Mouse (Mus musculus): ENCODE data around the gene Gtse1. TPM values are rescaled to one million over a fixed set of nuclear protein-coding genes. Genes with fewer than 3 reads are reported as not detected.

Gtse1 gene
- total RNA-seq, 2 experiments from 2014 or later = 0.42 to 0.54 TPM

DNA sequence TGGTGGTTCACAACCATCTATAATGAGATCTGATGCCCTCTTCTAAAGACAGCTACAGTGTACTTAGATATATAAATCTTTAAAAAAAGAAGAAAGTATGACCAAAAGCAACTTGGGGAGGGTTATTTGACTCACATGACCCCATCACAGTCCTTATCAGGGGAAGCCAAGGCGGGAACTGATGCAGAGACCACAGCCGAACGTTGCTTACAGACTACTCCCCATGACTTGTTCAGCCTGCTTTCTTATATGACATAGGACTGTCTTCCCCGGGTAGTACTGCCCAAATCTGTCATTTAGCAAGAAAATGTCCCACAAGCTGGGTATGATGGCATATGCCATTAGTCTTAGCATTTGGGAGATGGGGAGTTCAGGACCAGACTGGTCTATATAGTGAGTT, 29.7 kb downstream of the Gtse1 start:
- H3K27ac ChIP-seq = no peak overlapping the region
- no peak overlapping the region for H3K4me3 ChIP-seq
- DNase-seq (ENCODE audit: low spot score in 2 of 2) = no peak
- TF ChIP-seq CTCF (conservative IDR thresholded peaks at IDR 0.05) = no peak

DNA sequence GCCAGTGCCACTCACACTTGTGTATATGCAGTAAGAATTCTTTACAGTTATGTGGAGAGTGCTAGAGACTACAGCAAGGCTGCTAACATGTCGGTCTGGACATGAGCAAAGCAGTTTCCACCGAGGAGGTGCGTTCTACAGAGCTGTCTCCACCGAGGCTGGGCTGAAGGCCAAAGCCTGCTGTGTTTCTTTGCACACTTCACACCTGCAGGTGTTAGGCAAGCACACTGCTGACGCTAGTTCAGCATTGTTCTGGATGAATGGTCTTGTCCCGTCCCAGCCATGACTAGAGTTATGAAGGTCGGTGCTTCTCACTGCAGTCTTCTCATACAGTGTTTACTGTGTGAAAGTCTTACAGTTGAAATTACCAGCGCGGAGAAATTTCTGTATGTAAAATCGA, 32.4 kb downstream of the Gtse1 start:
- TF ChIP-seq CTCF (conservative IDR thresholded peaks at IDR 0.05) = no peak
- Histone ChIP-seq H3K27ac (no peak overlapping the region), H3K4me3 (no peak overlapping the region)

DNA sequence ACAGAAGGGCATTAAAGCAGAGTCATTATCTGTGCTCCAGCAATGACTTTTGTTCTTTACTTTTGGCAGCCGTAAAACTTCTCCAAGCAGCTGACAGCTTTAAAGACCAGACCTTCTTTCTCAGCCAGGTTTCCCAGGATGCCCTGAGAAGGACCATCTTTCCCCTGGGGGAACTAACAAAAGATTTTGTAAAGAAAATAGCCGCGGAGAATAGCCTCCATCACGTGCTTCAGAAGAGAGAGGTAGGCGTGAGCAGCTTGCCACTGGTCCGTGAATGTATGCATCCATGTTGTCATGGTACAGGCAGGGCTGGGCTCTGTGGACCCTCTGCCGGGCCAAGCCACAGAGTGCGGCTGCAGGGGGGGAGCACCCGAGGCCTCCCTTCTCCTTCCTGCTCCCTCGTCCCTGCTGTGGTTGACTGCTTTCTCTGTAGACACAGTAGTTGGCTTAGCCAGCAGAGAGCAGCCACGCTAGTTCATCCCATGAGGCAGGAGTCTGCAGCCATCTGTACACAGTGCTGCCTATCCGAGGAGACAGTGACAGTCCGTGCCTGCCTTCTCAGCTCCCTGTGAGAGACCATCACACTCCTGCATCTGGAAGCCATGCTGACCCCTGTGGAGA, 33.1 kb downstream of the Gtse1 start:
- TF ChIP-seq CTCF (conservative IDR thresholded peaks at IDR 0.05) = no peak
- no peak for DNase-seq (ENCODE audit: low spot score in 2 of 2)
- Histone ChIP-seq H3K27ac (no peak overlapping the region), H3K4me3 (no peak overlapping the region)

More for the DNA sequence above, 32.4 kb downstream of the Gtse1 start:
- DNase-seq (ENCODE audit: low spot score in 2 of 2) = no peak

DNA sequence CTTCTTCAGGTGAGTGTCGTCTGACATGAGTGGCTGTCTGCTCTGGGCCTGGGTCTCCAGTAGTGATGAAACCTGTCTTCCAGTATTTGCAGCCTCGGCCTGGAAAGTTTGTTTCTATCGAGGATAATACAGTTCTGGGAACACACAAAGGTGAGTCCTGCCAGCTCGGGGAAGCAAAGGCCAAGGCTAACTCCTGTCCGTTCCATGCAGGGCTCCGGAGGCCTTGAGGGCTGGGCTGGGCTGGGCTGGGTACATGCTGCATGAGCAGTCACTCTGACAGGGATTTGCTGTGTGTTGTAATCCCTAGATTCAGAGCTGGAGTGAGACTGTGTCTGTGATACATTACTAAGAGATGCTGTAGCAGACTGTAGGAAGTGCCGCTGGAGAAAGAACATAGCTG, 34.3 kb downstream of the Gtse1 start:
- no peak for TF ChIP-seq CTCF (conservative IDR thresholded peaks at IDR 0.05)
- no peak overlapping the region for H3K27ac ChIP-seq
- no peak overlapping the region for H3K4me3 ChIP-seq
- DNase-seq (ENCODE audit: low spot score in 2 of 2) = no peak

DNA sequence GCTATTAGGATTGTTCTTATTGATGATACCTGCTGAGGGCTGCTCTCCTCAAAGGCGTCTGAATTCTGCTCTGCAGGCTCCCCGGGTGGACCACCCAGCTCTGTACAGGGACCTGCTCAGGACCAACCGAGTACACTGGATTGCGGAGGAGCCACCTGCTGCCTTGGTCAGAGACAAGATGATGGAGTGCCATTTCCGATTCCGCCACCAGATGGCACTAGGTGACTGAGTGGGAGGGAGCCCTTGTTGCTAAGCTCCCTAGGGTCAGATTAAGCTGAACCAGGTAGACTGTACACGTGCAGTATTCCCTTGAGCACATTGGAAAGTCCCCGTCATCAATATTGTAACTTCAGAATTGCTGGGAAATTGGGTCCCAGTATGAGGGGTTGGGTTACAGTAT, 36.7 kb downstream of the Gtse1 start:
- DNase-seq (ENCODE audit: low spot score in 2 of 2) = peak; percentile 61 to 89
- TF ChIP-seq CTCF (conservative IDR thresholded peaks at IDR 0.05) = peak; percentile 94
- no peak overlapping the region for H3K27ac ChIP-seq
- H3K4me3 ChIP-seq = no peak overlapping the region

DNA sequence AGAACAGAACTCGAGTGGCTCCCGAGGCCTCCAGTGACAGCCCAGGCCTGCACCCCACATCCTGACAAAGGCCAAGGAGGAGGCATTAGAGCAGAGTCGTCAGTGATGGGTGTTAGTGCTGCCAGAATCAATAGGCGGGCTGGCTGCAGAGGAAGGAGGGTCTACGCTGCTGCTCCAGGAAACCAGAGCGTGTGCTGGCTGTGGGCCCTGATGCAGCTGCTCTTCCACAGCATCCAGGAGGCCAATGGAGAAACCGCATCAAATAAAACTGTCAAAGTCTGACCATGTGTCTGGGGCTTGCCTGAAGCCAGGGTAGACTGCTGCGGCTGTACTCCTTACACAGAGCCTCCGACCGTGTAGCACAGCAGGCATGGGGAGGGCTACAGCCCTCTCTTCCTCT, 37.6 kb downstream of the Gtse1 start:
- no peak for DNase-seq (ENCODE audit: low spot score in 2 of 2)
- TF ChIP-seq CTCF (conservative IDR thresholded peaks at IDR 0.05) = no peak

DNA sequence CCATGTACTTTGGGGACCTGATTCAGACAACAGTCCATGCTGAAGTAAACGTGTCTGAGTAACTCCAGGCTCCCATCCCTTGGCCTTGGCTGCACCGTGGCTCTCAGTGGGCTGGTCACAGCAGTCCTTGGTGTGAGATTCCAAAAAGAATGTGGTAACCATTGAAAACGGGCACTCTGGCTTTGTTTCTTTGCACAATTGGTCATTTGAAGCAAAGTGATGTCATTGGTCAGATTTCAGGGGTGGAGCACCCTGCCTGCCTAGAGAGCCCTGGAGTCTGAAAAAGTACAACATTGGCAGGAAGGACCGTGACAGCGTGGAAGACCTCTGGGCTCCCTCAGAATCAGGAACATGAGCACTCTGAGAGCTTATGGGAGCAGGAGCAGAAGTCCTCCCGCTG, 39.9 kb downstream of the Gtse1 start:
- no peak for TF ChIP-seq CTCF (conservative IDR thresholded peaks at IDR 0.05)
- H3K27ac ChIP-seq = no peak overlapping the region
- H3K4me3 ChIP-seq = no peak overlapping the region
- no peak for DNase-seq (ENCODE audit: low spot score in 2 of 2)

More for the DNA sequence above, 37.6 kb downstream of the Gtse1 start:
- Histone ChIP-seq H3K4me3 (no peak overlapping the region), H3K27ac (no peak overlapping the region)

DNA sequence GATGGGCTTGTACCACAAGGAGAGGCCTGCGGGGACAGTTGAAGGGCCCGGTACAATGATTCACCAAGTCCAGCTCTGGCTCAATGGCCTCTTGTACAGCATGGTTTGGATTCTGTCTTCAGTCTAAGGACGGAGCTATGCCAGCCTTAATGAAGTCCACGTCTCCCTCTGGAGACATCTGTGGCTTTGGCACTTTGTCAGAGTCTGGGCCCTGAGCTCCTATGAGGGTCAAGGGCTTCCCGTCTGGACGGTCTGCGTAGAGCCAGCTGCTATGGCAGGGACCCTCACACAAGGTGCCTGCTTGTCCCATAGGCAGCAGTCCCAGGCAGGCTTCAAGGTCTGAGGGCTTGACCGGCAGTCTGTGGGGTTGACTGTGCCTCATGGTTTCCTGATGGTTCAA, 40.8 kb downstream of the Gtse1 start:
- Histone ChIP-seq H3K27ac (no peak overlapping the region), H3K4me3 (no peak overlapping the region)
- no peak for TF ChIP-seq CTCF (conservative IDR thresholded peaks at IDR 0.05)
- DNase-seq (ENCODE audit: low spot score in 2 of 2) = no peak

DNA sequence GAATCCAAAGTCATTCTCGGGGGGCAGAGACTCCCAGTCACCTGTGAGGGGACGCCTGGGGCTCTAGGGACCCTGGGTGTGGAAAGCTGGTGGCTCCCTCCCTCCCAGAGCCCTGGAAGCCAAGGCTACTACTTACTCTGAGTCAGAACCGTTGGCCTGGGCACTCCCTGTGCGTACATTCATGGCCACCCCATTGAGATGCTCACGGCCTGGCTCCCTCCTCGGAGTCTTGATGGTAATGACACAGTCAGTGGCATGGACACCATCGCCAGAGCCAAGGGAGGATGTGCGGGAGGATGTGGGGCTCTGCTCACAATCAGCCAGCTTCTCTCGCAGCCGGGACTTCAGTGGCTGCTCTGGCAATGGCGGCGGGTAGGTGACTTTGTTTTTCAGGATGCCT, 41.3 kb downstream of the Gtse1 start:
- H3K27ac ChIP-seq = no peak overlapping the region
- H3K4me3 ChIP-seq = no peak overlapping the region
- no peak for DNase-seq (ENCODE audit: low spot score in 2 of 2)
- no peak for TF ChIP-seq CTCF (conservative IDR thresholded peaks at IDR 0.05)

DNA sequence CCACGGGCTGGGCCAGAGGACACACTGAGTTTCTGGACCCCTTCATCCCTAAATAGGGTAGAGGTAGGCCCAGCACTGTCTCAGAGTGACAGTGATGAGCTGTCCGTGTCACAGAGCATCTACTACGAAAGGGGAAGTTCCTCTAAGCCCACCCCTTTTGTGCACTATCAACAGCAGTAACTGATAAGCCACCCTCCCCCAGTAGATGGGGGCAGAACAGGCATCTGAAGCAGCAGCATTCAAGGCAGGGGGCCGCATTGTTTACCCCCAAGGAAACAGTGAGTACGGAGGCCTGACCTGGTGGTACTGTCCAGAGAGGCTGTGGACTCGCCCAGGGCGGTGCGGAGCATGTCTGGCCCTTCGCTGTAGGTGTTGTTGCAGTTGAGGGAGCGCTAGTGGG, 43.0 kb downstream of the Gtse1 start:
- no peak for DNase-seq (ENCODE audit: low spot score in 2 of 2)

DNA sequence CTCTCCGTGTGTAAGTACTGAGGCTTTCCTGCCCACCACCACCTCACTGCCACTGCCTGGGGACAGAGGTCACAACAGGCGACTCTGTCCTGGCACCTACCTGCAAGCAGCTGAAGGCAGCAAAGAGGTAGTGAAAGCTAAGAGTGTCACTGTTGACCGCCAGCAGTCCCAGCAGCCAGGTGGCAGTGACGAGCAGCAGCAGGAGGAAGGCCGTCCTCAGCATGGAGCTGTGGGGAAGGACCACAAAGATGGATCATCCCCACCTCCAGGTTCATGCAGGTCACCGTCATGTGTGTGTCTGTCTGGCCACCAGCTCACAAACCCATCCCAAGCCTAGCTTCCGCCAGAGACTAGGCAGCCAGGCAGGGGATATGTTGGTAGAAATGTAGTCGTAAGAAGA, 44.3 kb downstream of the Gtse1 start:
- H3K27ac ChIP-seq = no peak overlapping the region
- no peak overlapping the region for H3K4me3 ChIP-seq
- DNase-seq (ENCODE audit: low spot score in 2 of 2) = no peak
- peak; percentile 68 for TF ChIP-seq CTCF (conservative IDR thresholded peaks at IDR 0.05)

More for the DNA sequence above, 43.0 kb downstream of the Gtse1 start:
- no peak overlapping the region for H3K4me3 ChIP-seq
- TF ChIP-seq CTCF (conservative IDR thresholded peaks at IDR 0.05) = no peak
- H3K27ac ChIP-seq = no peak overlapping the region

DNA sequence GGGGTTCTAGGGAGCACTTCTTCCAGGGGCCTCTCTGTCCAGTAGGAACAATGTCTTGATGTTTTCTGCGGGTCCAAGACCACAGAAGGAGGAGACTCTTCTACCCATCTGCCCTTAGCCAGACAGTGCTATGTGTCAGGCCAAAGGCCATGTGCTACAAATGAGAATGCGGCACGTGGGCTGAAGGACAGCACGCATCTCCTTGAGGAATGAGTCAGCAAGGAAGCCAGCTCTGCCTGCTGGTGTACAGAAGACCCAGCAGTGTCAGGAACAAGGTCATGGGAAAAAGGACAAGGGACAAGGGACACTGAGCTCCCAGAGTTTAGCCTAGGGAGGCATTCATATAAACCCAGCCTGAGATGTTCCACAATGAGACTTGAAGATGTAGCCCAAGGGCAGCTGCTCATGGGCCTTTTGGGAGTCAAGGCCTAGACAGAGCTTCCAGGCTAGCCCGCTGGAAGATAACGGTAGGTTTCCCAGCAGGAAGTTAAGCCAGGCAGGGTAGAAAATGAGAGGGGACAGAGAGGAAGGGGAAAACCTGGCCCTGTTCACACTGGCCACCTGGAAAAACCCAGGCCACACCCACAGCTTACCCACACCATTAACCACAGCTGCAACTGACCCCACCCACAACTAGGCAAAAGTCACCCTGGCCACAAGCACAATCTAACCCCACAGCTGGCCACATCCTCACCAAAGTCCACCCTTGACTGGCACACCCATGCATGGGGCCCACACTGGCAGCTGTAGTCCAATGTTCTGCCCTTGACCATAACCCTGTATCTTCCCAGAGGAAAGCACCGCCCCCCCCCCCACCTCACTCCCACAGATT, 49.3 kb downstream of the Gtse1 start:
- DNase-seq (ENCODE audit: low spot score in 2 of 2) = no peak
- Histone ChIP-seq H3K4me3 (no peak overlapping the region), H3K27ac (no peak overlapping the region)
- no peak for TF ChIP-seq CTCF (conservative IDR thresholded peaks at IDR 0.05)

DNA sequence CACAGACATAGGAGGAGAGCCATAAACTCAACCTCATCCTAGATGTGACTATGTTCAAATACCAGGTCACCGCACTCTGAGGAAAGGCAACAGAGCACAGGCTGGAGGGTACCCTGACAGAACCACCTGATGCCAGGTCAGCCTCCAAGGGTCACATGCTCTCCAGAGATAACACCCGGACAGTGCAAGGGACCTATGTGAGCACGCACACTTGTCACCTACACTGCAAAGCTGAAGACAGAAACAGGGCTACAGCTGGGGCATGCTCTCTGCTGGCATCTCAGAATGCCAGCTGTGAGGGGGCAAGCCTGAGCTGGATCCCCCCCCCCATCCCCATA, 49.9 kb downstream of the Gtse1 start:
- no peak overlapping the region for H3K4me3 ChIP-seq
- no peak for DNase-seq (ENCODE audit: low spot score in 2 of 2)
- no peak overlapping the region for H3K27ac ChIP-seq
- TF ChIP-seq CTCF (conservative IDR thresholded peaks at IDR 0.05) = no peak

DNA sequence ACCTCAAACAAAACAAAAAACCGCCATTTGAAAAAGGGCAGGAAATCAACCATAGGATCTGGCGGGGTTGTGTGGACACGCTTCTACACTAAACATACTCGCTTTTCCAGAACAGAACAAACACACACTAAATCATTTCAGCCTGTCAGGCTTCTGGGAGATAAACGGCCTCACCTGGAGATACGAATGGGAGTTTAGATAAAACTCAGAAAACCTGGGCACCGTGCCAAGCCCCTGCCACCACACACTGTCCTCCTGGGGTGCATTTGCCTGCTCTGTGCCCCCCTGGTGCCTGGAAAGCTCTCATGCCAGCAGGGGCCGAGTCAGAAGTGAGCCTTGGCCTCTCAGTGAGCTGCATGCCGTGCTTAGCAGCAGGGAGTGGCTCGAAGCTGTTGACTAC, 50.4 kb downstream of the Gtse1 start:
- Histone ChIP-seq H3K4me3 (no peak overlapping the region), H3K27ac (no peak overlapping the region)
- no peak for DNase-seq (ENCODE audit: low spot score in 2 of 2)
- TF ChIP-seq CTCF (conservative IDR thresholded peaks at IDR 0.05) = no peak
